Mouse (Mus musculus): ENCODE data around the gene Tlnrd1.
"Not testable (repeated sequence)": the region's sequence is repeated elsewhere in the genome, so short reads cannot be mapped to it uniquely, and the experiment has no call there.

Tlnrd1 gene

GRCm38 (mm10) chr7:83884021-83884658 lies at the start of gene Tlnrd1, which contains the start of gene Mesd:
Gene Tlnrd1, minus strand, starts transcription at chr7:83884305.
Gene Mesd, plus strand, starts transcription at chr7:83884466.
- DNase-seq (ENCODE audit: low read depth) = peak; percentile 82

GRCm38 (mm10) chr7:83921637-83922036 lies 37.5 kb upstream of the Tlnrd1 start:
- no peak for DNase-seq (ENCODE audit: low read depth)

- DNase-seq (ENCODE audit: low read depth) = no peak
Observed at GRCm38 (mm10) chr7:83920241-83920640, 36.1 kb upstream of the Tlnrd1 start.

GRCm38 (mm10) chr7:83914566-83914965 lies 30.5 kb upstream of the Tlnrd1 start:
- peak; percentile 76 for DNase-seq (ENCODE audit: low read depth)

- DNase-seq (ENCODE audit: low read depth) = no peak
Observed at GRCm38 (mm10) chr7:83913995-83914394, 29.9 kb upstream of the Tlnrd1 start.

- no peak for DNase-seq (ENCODE audit: low read depth)
Observed at GRCm38 (mm10) chr7:83913405-83913932, 29.4 kb upstream of the Tlnrd1 start.

- DNase-seq (ENCODE audit: low read depth) = no peak
Observed at GRCm38 (mm10) chr7:83911909-83912308, 27.8 kb upstream of the Tlnrd1 start.

GRCm38 (mm10) chr7:83904831-83905230 lies 20.7 kb upstream of the Tlnrd1 start:
- DNase-seq (ENCODE audit: low read depth) = no peak

- DNase-seq (ENCODE audit: low read depth) = no peak
Observed at GRCm38 (mm10) chr7:83902296-83903145, 18.4 kb upstream of the Tlnrd1 start.

GRCm38 (mm10) chr7:83901425-83901824 lies 17.3 kb upstream of the Tlnrd1 start:
- no peak for DNase-seq (ENCODE audit: low read depth)

GRCm38 (mm10) chr7:83900519-83900918 lies 16.4 kb upstream of the Tlnrd1 start:
- no peak for DNase-seq (ENCODE audit: low read depth)

GRCm38 (mm10) chr7:83898267-83898666 lies 14.2 kb upstream of the Tlnrd1 start:
- no peak for DNase-seq (ENCODE audit: low read depth)

GRCm38 (mm10) chr7:83896077-83896740 lies 12.1 kb upstream of the Tlnrd1 start:
- no peak for DNase-seq (ENCODE audit: low read depth)

- DNase-seq (ENCODE audit: low read depth) = no peak
Observed at GRCm38 (mm10) chr7:83894348-83894747, 10.2 kb upstream of the Tlnrd1 start.

GRCm38 (mm10) chr7:83892333-83892669 lies 8.2 kb upstream of the Tlnrd1 start:
- no peak for DNase-seq (ENCODE audit: low read depth)

- DNase-seq (ENCODE audit: low read depth) = peak; percentile 99
Observed at GRCm38 (mm10) chr7:83891433-83892332, 7.6 kb upstream of the Tlnrd1 start.

GRCm38 (mm10) chr7:83889946-83890345 lies 5.8 kb upstream of the Tlnrd1 start:
- not testable (repeated sequence) for DNase-seq (ENCODE audit: low read depth)

- DNase-seq (ENCODE audit: low read depth) = no peak
Observed at GRCm38 (mm10) chr7:83889383-83889782, 5.3 kb upstream of the Tlnrd1 start.

GRCm38 (mm10) chr7:83886366-83887129 lies 2.4 kb upstream of the Tlnrd1 start:
- peak; percentile 42 for DNase-seq (ENCODE audit: low read depth)

- DNase-seq (ENCODE audit: low read depth) = no peak
Observed at GRCm38 (mm10) chr7:83885835-83886234, 1.7 kb upstream of the Tlnrd1 start.

All from naive thymus-derived CD4-positive, alpha-beta T cell, adult 2 months (primary cell).